14 mouse cellular contexts compared by ENCODE assay signal in genomic region chr11:68114202-68114601, GRCm38 (mm10).
DNase-seq lines count a peak whose midpoint lies in the region; ATAC-seq and TF ChIP-seq lines count a peak whose summit lies in the region.
"Had no signal": no experiment of that assay in that cellular context is flagged by ENCODE, and none has a peak within 500 bp of the region (broad histone marks: within the 10 kb centered on the region; RNA-seq: fewer than 3 reads in every experiment).

No protein-coding gene starts in this region.

- WGBS in forebrain, embryonic 12.5 days, result 13% methylated on average over 6 of the region's 6 CpGs
- 12% methylated on average over 6 of the region's 6 CpGs for WGBS in forebrain, embryonic 14.5 days
- 13% methylated on average over 6 of the region's 6 CpGs for WGBS in midbrain, embryonic 13.5 days

- no peak overlapping the region for H3K4me3 ChIP-seq in forebrain, embryonic 12.5 days (replicated peaks)
- no peak overlapping the region for H3K4me3 ChIP-seq in forebrain, embryonic 14.5 days (ENCODE audit: low read depth, low read length)
- no peak overlapping the region for H3K4me3 ChIP-seq in midbrain, embryonic 13.5 days (replicated peaks)
- H3K4me3 ChIP-seq: embryonic facial prominence, embryonic 15.5 days; heart, embryonic 15.5 days; limb, embryonic 13.5 days had no signal

- no peak for TF ChIP-seq POLR2A in brain, embryonic 14.5 days (IDR thresholded peaks at IDR 0.05; ENCODE audit: borderline replicate concordance, extremely low read depth, insufficient read depth, insufficient read length, poor library complexity, severe bottlenecking)

- no peaks in the 10 kb centered on the region for H3K9me3 ChIP-seq in forebrain, embryonic 12.5 days
- no peaks in the 10 kb centered on the region for H3K9me3 ChIP-seq in forebrain, embryonic 14.5 days (replicated peaks; ENCODE audit: control insufficient read depth, low read length)
- H3K9me3 ChIP-seq in midbrain, embryonic 13.5 days, result no peaks in the 10 kb centered on the region
- H3K9me3 ChIP-seq: embryonic facial prominence, embryonic 15.5 days; heart, embryonic 15.5 days; limb, embryonic 13.5 days had no signal

- peak overlapping the region; percentile 42 for H3K27ac ChIP-seq in forebrain, embryonic 12.5 days
- no peak overlapping the region for H3K27ac ChIP-seq in forebrain, embryonic 14.5 days (ENCODE audit: low read depth, low read length)
- peak overlapping the region; percentile 35 for H3K27ac ChIP-seq in midbrain, embryonic 13.5 days
- H3K27ac ChIP-seq: embryonic facial prominence, embryonic 15.5 days; heart, embryonic 15.5 days; limb, embryonic 13.5 days had no signal

- DNase-seq in forebrain, embryonic 14.5 days (ENCODE audit: low spot score), result no peak
- DNase-seq in kidney, postnatal 4 days, result peak; percentile 35 to 45
- DNase-seq in kidney, adult 18-20 months, result no peak
- DNase-seq in brain, embryonic 14.5 days (ENCODE audit: low read depth), result peak; percentile 40
- no peak for DNase-seq in gastrocnemius, postnatal 4 days (ENCODE audit: low spot score in 2 of 2)
- no peak for DNase-seq in ovary, adult 18-20 months (ENCODE audit: low spot score)
- DNase-seq: right cerebral cortex, postnatal 25 days; thymus, postnatal 25 days had no signal

- peaks cover 17% of the 10 kb centered on the region for H3K4me1 ChIP-seq in forebrain, embryonic 12.5 days
- H3K4me1 ChIP-seq in forebrain, embryonic 14.5 days (ENCODE audit: control insufficient read depth, insufficient read depth, low read length), result peaks cover 11% of the 10 kb centered on the region; the same call in 1 of the 2 replicates
- peaks cover 19% of the 10 kb centered on the region for H3K4me1 ChIP-seq in midbrain, embryonic 13.5 days (replicated peaks)
- H3K4me1 ChIP-seq: embryonic facial prominence, embryonic 15.5 days; limb, embryonic 13.5 days had no signal

- H3K27me3 ChIP-seq in forebrain, embryonic 12.5 days, result no peaks in the 10 kb centered on the region
- H3K27me3 ChIP-seq in forebrain, embryonic 14.5 days (replicated peaks; ENCODE audit: control insufficient read depth, insufficient read depth, low read length), result no peaks in the 10 kb centered on the region
- no peaks in the 10 kb centered on the region for H3K27me3 ChIP-seq in midbrain, embryonic 13.5 days
- H3K27me3 ChIP-seq: embryonic facial prominence, embryonic 15.5 days; heart, embryonic 15.5 days; limb, embryonic 13.5 days had no signal

- no peak for ATAC-seq in forebrain, embryonic 12.5 days (ENCODE audit: low FRiP score)
- no peak for ATAC-seq in forebrain, embryonic 14.5 days
- ATAC-seq in midbrain, embryonic 13.5 days, result no peak
- ATAC-seq: activated CD4-positive, CD25-positive, alpha-beta regulatory T cell, adult 4 months had no signal

- H3K9ac ChIP-seq in forebrain, embryonic 12.5 days, result no peak overlapping the region
- H3K9ac ChIP-seq in forebrain, embryonic 14.5 days (ENCODE audit: low read length), result no peak overlapping the region
- H3K9ac ChIP-seq in midbrain, embryonic 13.5 days (replicated peaks), result no peak overlapping the region
- H3K9ac ChIP-seq: embryonic facial prominence, embryonic 15.5 days; heart, embryonic 15.5 days; limb, embryonic 13.5 days had no signal

- H3K4me2 ChIP-seq in forebrain, embryonic 12.5 days, result 0 out of 2 replicates have a peak overlapping the region, but pooled peaks have one; percentile 2
- no peak overlapping the region; the same call in 1 of the 2 replicates for H3K4me2 ChIP-seq in forebrain, embryonic 14.5 days (ENCODE audit: low read length)
- no peak overlapping the region; the same call in 1 of the 2 replicates for H3K4me2 ChIP-seq in midbrain, embryonic 13.5 days (replicated peaks)
- H3K4me2 ChIP-seq: embryonic facial prominence, embryonic 15.5 days; limb, embryonic 13.5 days had no signal

- TF ChIP-seq CTCF in brain, embryonic 14.5 days (IDR thresholded peaks at IDR 0.05; ENCODE audit: borderline replicate concordance, extremely low read depth, insufficient read depth, insufficient read length), result peak; percentile 18; the same call in 1 of the 2 replicates

- H3K36me3 ChIP-seq in forebrain, embryonic 12.5 days (replicated peaks), result no peaks in the 10 kb centered on the region
- no peaks in the 10 kb centered on the region for H3K36me3 ChIP-seq in forebrain, embryonic 14.5 days (ENCODE audit: control insufficient read depth, insufficient read depth, low read length)
- H3K36me3 ChIP-seq in midbrain, embryonic 13.5 days, result no peaks in the 10 kb centered on the region
- H3K36me3 ChIP-seq: embryonic facial prominence, embryonic 15.5 days; heart, embryonic 15.5 days; limb, embryonic 13.5 days had no signal

Comparison
In these comparisons a context has a peak if more than half of its experiments do, and no peak if none do; other contexts are left out.
1. DNase-seq: peak in kidney, postnatal 4 days (2 of 2) and brain, embryonic 14.5 days (single experiment); none in forebrain, embryonic 14.5 days (single experiment), kidney, adult 18-20 months (single experiment), gastrocnemius, postnatal 4 days (0 of 2) and ovary, adult 18-20 months (single experiment).